Mouse (Mus musculus): ENCODE measurements at regions not wholly inside any gene's neighbourhood (a gene's known extent, or its start where the extent isn't known, plus 50 kb on each side); places are given as distances from the start of the nearest gene placed in this dataset.

- no peak for DNase-seq
Measured at GRCm38 (mm10) chr6:95372938-95373337, 51.0 kb downstream of the Gm10234 start.

- no peak for DNase-seq
Measured at GRCm38 (mm10) chr6:95374266-95374665, 52.4 kb downstream of the Gm10234 start.

GRCm38 (mm10) chr6:95377590-95378245, 55.8 kb downstream of the Gm10234 start:
- peak in 1 of 2 experiments; percentile 4 for DNase-seq

GRCm38 (mm10) chr6:95378349-95378748, 56.4 kb downstream of the Gm10234 start:
- no peak for DNase-seq

Data from layer of hippocampus, postnatal 36 days (tissue).